In genomic region chr12:69084656-69085055, GRCm38 (mm10) we compare ENCODE assay signal across 11 mouse cellular contexts.
"Had no signal": no experiment of that assay in that cellular context is flagged by ENCODE, and none has a peak within 500 bp of the region (broad histone marks: within the 10 kb centered on the region; RNA-seq: fewer than 3 reads in every experiment).

No protein-coding gene starts in this region.

- H3K4me1 ChIP-seq: liver, embryonic 15.5 days had no signal

- H3K27me3 ChIP-seq: liver, embryonic 15.5 days; neural tube, embryonic 12.5 days had no signal

- ATAC-seq: lung, postnatal 0 days had no signal

- H3K9me3 ChIP-seq: liver, embryonic 15.5 days; neural tube, embryonic 12.5 days had no signal

- H3K9ac ChIP-seq: liver, embryonic 15.5 days; neural tube, embryonic 12.5 days had no signal

- H3K36me3 ChIP-seq: liver, embryonic 15.5 days; neural tube, embryonic 12.5 days had no signal

- H3K27ac ChIP-seq: left cerebral cortex, adult 2 months; liver, embryonic 15.5 days; neural tube, embryonic 12.5 days had no signal

- DNase-seq: kidney, adult 18-20 months; kidney, postnatal 14 days; lung, adult 2 months; lung, postnatal 36 days; thymus, adult 18-20 months; thymus, postnatal 25 days had no signal

- H3K4me2 ChIP-seq: liver, embryonic 11.5 days; liver, embryonic 15.5 days had no signal

- H3K4me3 ChIP-seq: left cerebral cortex, adult 2 months; liver, embryonic 15.5 days; neural tube, embryonic 12.5 days had no signal
